ENCODE assay signal across 8 mouse cellular contexts in genomic region chr10:128411211-128412054, GRCm38 (mm10). TPM values are rescaled to one million over a fixed set of nuclear protein-coding genes. Genes with fewer than 3 reads are reported as not detected.
A peak's percentile ranks its signal among the peaks of the same experiment; 100 is the strongest.
DNase-seq lines count a peak whose midpoint lies in the region; ATAC-seq and TF ChIP-seq lines count a peak whose summit lies in the region.

Gene Nabp2, minus strand, starts transcription at chr10:128411492.
Gene Rnf41, plus strand, starts transcription at chr10:128411657.

- H3K9me3 ChIP-seq in embryonic facial prominence, embryonic 13.5 days: no peaks in the 10 kb centered on the region
- H3K9me3 ChIP-seq in limb, embryonic 12.5 days: no peaks in the 10 kb centered on the region
- H3K9me3 ChIP-seq in midbrain, embryonic 15.5 days: no peaks in the 10 kb centered on the region

- peaks cover 39% of the 10 kb centered on the region for H3K4me1 ChIP-seq in embryonic facial prominence, embryonic 13.5 days
- peaks cover 13% of the 10 kb centered on the region for H3K4me1 ChIP-seq in kidney, adult 2 months (ENCODE audit: control insufficient read depth, insufficient read depth, low read length)
- peaks cover 35% of the 10 kb centered on the region for H3K4me1 ChIP-seq in limb, embryonic 12.5 days (replicated peaks)
- peaks cover 52% of the 10 kb centered on the region for H3K4me1 ChIP-seq in midbrain, embryonic 15.5 days
- H3K4me1 ChIP-seq in spleen, adult 2 months (ENCODE audit: control insufficient read depth, insufficient read depth, insufficient read length): peaks cover 16% of the 10 kb centered on the region

- peak within 1 kb of the TSS; percentile 98 for H3K4me2 ChIP-seq in embryonic facial prominence, embryonic 13.5 days
- H3K4me2 ChIP-seq in limb, embryonic 12.5 days: peak within 1 kb of the TSS; percentile 95
- peak within 1 kb of the TSS; percentile 92 for H3K4me2 ChIP-seq in midbrain, embryonic 15.5 days

- peak within 1 kb of the TSS; percentile 87 for H3K4me3 ChIP-seq in embryonic facial prominence, embryonic 13.5 days
- H3K4me3 ChIP-seq in kidney, adult 2 months (ENCODE audit: insufficient read depth, low read depth, low read length): peak within 1 kb of the TSS; percentile 69
- peak within 1 kb of the TSS; percentile 92 for H3K4me3 ChIP-seq in limb, embryonic 12.5 days (replicated peaks)
- H3K4me3 ChIP-seq in midbrain, embryonic 15.5 days: peak within 1 kb of the TSS; percentile 99
- H3K4me3 ChIP-seq in spleen, adult 2 months (ENCODE audit: extremely low read depth, insufficient read depth, insufficient read length): peak within 1 kb of the TSS; percentile 77

- peak within 1 kb of the TSS; percentile 98 for H3K27ac ChIP-seq in embryonic facial prominence, embryonic 13.5 days
- peak within 1 kb of the TSS; percentile 84 for H3K27ac ChIP-seq in kidney, adult 2 months (ENCODE audit: insufficient read depth, low read depth, low read length)
- H3K27ac ChIP-seq in limb, embryonic 12.5 days: peak within 1 kb of the TSS; percentile 94
- peak within 1 kb of the TSS; percentile 94 for H3K27ac ChIP-seq in midbrain, embryonic 15.5 days
- H3K27ac ChIP-seq in spleen, adult 2 months (ENCODE audit: insufficient read depth, low read length): peak within 1 kb of the TSS; percentile 96

- ATAC-seq in embryonic facial prominence, embryonic 13.5 days (ENCODE audit: insufficient number of reproducible peaks, insufficient read depth, low FRiP score, low TSS enrichment, low read depth): peak; percentile 88
- ATAC-seq in limb, embryonic 12.5 days (ENCODE audit: insufficient number of reproducible peaks, insufficient read depth, low FRiP score, low TSS enrichment, low read depth): peak; percentile 93
- peak; percentile 91 for ATAC-seq in midbrain, embryonic 15.5 days (replicated peaks)

- peak; percentile 98 for DNase-seq in 3134 (ENCODE audit: extremely low read depth, insufficient read length, low spot score)
- DNase-seq in adrenal gland, postnatal 36 days: peak; percentile 97 to 98
- peak; percentile 98 for DNase-seq in heart, adult 18-20 months
- peak; percentile 98 for DNase-seq in kidney, adult 2 months
- DNase-seq in spleen, adult 2 months (ENCODE audit: low read depth in 1 of 2, low spot score in 2 of 2): peak; percentile 84 to 97

- H3K36me3 ChIP-seq in embryonic facial prominence, embryonic 13.5 days: peaks cover 34% of the 10 kb centered on the region
- no peaks in the 10 kb centered on the region; the same call in 1 of the 2 replicates for H3K36me3 ChIP-seq in kidney, adult 2 months (ENCODE audit: control insufficient read depth, insufficient read depth, low read length)
- H3K36me3 ChIP-seq in limb, embryonic 12.5 days: peaks cover 49% of the 10 kb centered on the region
- H3K36me3 ChIP-seq in midbrain, embryonic 15.5 days (replicated peaks): peaks cover 10% of the 10 kb centered on the region; the same call in 1 of the 2 replicates
- peaks cover 12% of the 10 kb centered on the region for H3K36me3 ChIP-seq in spleen, adult 2 months (ENCODE audit: control insufficient read depth, insufficient read depth, low read length)

- TF ChIP-seq POLR2A in kidney, adult 2 months (IDR thresholded peaks at IDR 0.05; ENCODE audit: low read depth, low read length): peak; percentile 80
- peak; percentile 48; the same call in 1 of the 2 replicates for TF ChIP-seq POLR2A in spleen, adult 2 months (IDR thresholded peaks at IDR 0.05; ENCODE audit: low read depth, low read length)

- no peak for TF ChIP-seq CTCF in kidney, adult 2 months (conservative IDR thresholded peaks at IDR 0.05; ENCODE audit: insufficient read depth, insufficient read length, low read depth, low read length)
- no peak for TF ChIP-seq CTCF in spleen, adult 2 months (IDR thresholded peaks at IDR 0.05; ENCODE audit: extremely low read depth, insufficient read depth, insufficient read length, insufficient replicate concordance)

- H3K27me3 ChIP-seq in embryonic facial prominence, embryonic 13.5 days: no peaks in the 10 kb centered on the region
- H3K27me3 ChIP-seq in kidney, adult 2 months (replicated peaks; ENCODE audit: control insufficient read depth, insufficient read depth, low read length): no peaks in the 10 kb centered on the region
- H3K27me3 ChIP-seq in limb, embryonic 12.5 days: no peaks in the 10 kb centered on the region
- no peaks in the 10 kb centered on the region for H3K27me3 ChIP-seq in midbrain, embryonic 15.5 days (replicated peaks)
- H3K27me3 ChIP-seq in spleen, adult 2 months (ENCODE audit: control insufficient read depth, insufficient read depth, low read length): no peaks in the 10 kb centered on the region

- under 1% methylated on average over 50 of the region's 50 CpGs for WGBS in embryonic facial prominence, embryonic 13.5 days
- WGBS in kidney, adult 2 months: under 1% methylated on average over 46 of the region's 50 CpGs
- under 1% methylated on average over 50 of the region's 50 CpGs for WGBS in limb, embryonic 12.5 days
- WGBS in midbrain, embryonic 15.5 days: under 1% methylated on average over 46 of the region's 50 CpGs
- WGBS in spleen, adult 2 months: under 1% methylated on average over 49 of the region's 50 CpGs

- peak within 1 kb of the TSS; percentile 89 for H3K9ac ChIP-seq in embryonic facial prominence, embryonic 13.5 days
- peak within 1 kb of the TSS; percentile 81 for H3K9ac ChIP-seq in limb, embryonic 12.5 days (replicated peaks)
- peak within 1 kb of the TSS; percentile 95 for H3K9ac ChIP-seq in midbrain, embryonic 15.5 days

RNA-seq across cellular contexts. Expression of gene Nabp2, which starts in this region (rescaled TPM):
- total RNA-seq in adrenal gland, postnatal 36 days (2021): 10 to 100 TPM; 71.4 to 73.6 TPM
- polyA plus RNA-seq in embryonic facial prominence, embryonic 13.5 days (2015; fragmentation: Nextera tagmentation; extraction: Ambion mirVana): 72.3 and 73.0 TPM in 2 replicates
- total RNA-seq in heart, adult 18-20 months (2021): 10 to 100 TPM; 41.0 to 42.8 TPM
- 33.2 and 37.8 TPM in 2 replicates for polyA plus RNA-seq in kidney, adult 2 months (2012; rRNA removed)
- polyA plus RNA-seq in limb, embryonic 12.5 days (2016; fragmentation: Nextera tagmentation; extraction: Ambion mirVana): 65.1 and 65.2 TPM in 2 replicates
- 146 and 147 TPM in 2 replicates for polyA plus RNA-seq in midbrain, embryonic 15.5 days (2015; fragmentation: Nextera tagmentation; extraction: Ambion mirVana)
- 19.8 and 21.2 TPM in 2 replicates for polyA plus RNA-seq in spleen, adult 2 months (2012; rRNA removed)

RNA-seq across cellular contexts. Expression of gene Rnf41, which starts in this region (rescaled TPM):
- 10 to 100 TPM; 44.4 to 45.9 TPM for total RNA-seq in adrenal gland, postnatal 36 days (2021)
- 45.4 and 46.7 TPM in 2 replicates for polyA plus RNA-seq in embryonic facial prominence, embryonic 13.5 days (2015; fragmentation: Nextera tagmentation; extraction: Ambion mirVana)
- 10 to 100 TPM; 16.6 to 17.2 TPM for total RNA-seq in heart, adult 18-20 months (2021)
- polyA plus RNA-seq in kidney, adult 2 months (2012; rRNA removed): 19.5 and 19.6 TPM in 2 replicates
- 42.5 TPM in 2 replicates for polyA plus RNA-seq in limb, embryonic 12.5 days (2016; fragmentation: Nextera tagmentation; extraction: Ambion mirVana)
- polyA plus RNA-seq in midbrain, embryonic 15.5 days (2015; fragmentation: Nextera tagmentation; extraction: Ambion mirVana): 105 and 107 TPM in 2 replicates
- 24.1 and 29.4 TPM in 2 replicates for polyA plus RNA-seq in spleen, adult 2 months (2012; rRNA removed)

Comparison
In these comparisons a context has a peak if more than half of its experiments do, and no peak if none do; other contexts are left out.
1. Peak in every context shown above with its lines: DNase-seq, ATAC-seq, H3K4me3 ChIP-seq and H3K27ac ChIP-seq.